Mouse (Mus musculus): ENCODE data around the gene Klk13. TPM values are rescaled to one million over a fixed set of nuclear protein-coding genes. Genes with fewer than 3 reads are reported as not detected.
"Not testable (repeated sequence)": the region's sequence is repeated elsewhere in the genome, so short reads cannot be mapped to it uniquely, and the experiment has no call there.

Gene Klk13
- total and polyA plus RNA-seq, 3 experiments = not detected

GRCm38 (mm10) chr7:43682511-43682910 is 29.9 kb upstream of the Klk13 start:
- H3K9ac ChIP-seq (ENCODE audit: insufficient read depth, low read depth); H3K4me2 ChIP-seq (ENCODE audit: insufficient read depth, low read depth, poor library complexity, severe bottlenecking); DNase-seq (ENCODE audit: extremely low read depth); H3K79me2 ChIP-seq (replicated peaks; ENCODE audit: control insufficient read depth, extremely low read depth, insufficient read depth, poor library complexity, severe bottlenecking); H3K27ac ChIP-seq (ENCODE audit: insufficient read depth, low read depth); dilution Hi-C loops (cut with MboI; ENCODE audit: extremely low pct_ligation_motif_present, extremely low pct_unique_long_range_greater_than_20kb, low sequenced_read_pairs); H3K9me3 ChIP-seq (replicated peaks; ENCODE audit: low read length); H3K36me3 ChIP-seq (replicated peaks in 1 of 2; ENCODE audit: control insufficient read depth in 1 of 2, insufficient read depth in 1 of 2, low read length in 1 of 2); H3K4me3 ChIP-seq (replicated peaks in 1 of 3; ENCODE audit: low read depth in 2 of 3, low read length in 2 of 3, poor library complexity in 1 of 3); H3K4me1 ChIP-seq (ENCODE audit: control insufficient read depth in 1 of 2, insufficient read depth in 2 of 2): not testable (repeated sequence)
- peaks cover 30% of the 10 kb centered on the region for H3K27me3 ChIP-seq (replicated peaks)
- TF ChIP-seq CTCF (conservative IDR thresholded peaks at IDR 0.05 in 1 of 2, IDR thresholded peaks at IDR 0.05 in 1 of 2; ENCODE audit: low read depth in 2 of 2, low read length in 2 of 2) (peak in 1 of 2 experiments; percentile 38; a peak in 2 of 4 replicates), RAD21 (IDR thresholded peaks at IDR 0.05; ENCODE audit: low read depth, low read length) (peak; percentile 18), SMC3 (IDR thresholded peaks at IDR 0.05; ENCODE audit: low read depth, low read length) (peak; percentile 23; the same call in 1 of the 2 replicates)
- in situ Hi-C loops (cut with MboI; ENCODE audit: low pct_ligation_motif_present, low pct_unique_long_range_greater_than_20kb, low sequenced_read_pairs) = loop anchor here (5.0 to 10.0 kb wide), 2 partner anchors 100 to 212 kb away; partner anchors contain the start of gene Klk10

- H3K4me1 ChIP-seq (ENCODE audit: control insufficient read depth in 1 of 2, insufficient read depth in 2 of 2) = peaks cover 0 to 4% of the 10 kb centered on the region in 2 experiments; a peak in 1 of 4 replicates
- H3K36me3 ChIP-seq (replicated peaks in 1 of 2; ENCODE audit: control insufficient read depth in 1 of 2, insufficient read depth in 1 of 2, low read length in 1 of 2) = no peaks in the 10 kb centered on the region
- no peak for DNase-seq (ENCODE audit: extremely low read depth)
- TF ChIP-seq JUN (IDR thresholded peaks at IDR 0.05; ENCODE audit: insufficient read depth, low read depth, low read length) = no peak
- no peak overlapping the region for H3K4me3 ChIP-seq (replicated peaks in 1 of 3; ENCODE audit: low read depth in 2 of 3, low read length in 2 of 3, poor library complexity in 1 of 3)
- no peaks in the 10 kb centered on the region for H3K9me3 ChIP-seq (replicated peaks; ENCODE audit: low read length)
- no peaks in the 10 kb centered on the region for H3K79me2 ChIP-seq (replicated peaks; ENCODE audit: control insufficient read depth, extremely low read depth, insufficient read depth, poor library complexity, severe bottlenecking)
- dilution Hi-C loops (cut with MboI; ENCODE audit: extremely low pct_ligation_motif_present, extremely low pct_unique_long_range_greater_than_20kb, low sequenced_read_pairs) (no loop called here), in situ Hi-C loops (cut with MboI; ENCODE audit: low pct_ligation_motif_present, low pct_unique_long_range_greater_than_20kb, low sequenced_read_pairs) (loop anchor here (10.0 kb wide), 1 partner anchor 210 kb away; no protein-coding TSS in a partner anchor)
- H3K27ac ChIP-seq (ENCODE audit: insufficient read depth, low read depth) = no peak overlapping the region
- H3K9ac ChIP-seq (ENCODE audit: insufficient read depth, low read depth) = no peak overlapping the region
- peak overlapping the region; percentile 16; the same call in 1 of the 2 replicates for H3K4me2 ChIP-seq (ENCODE audit: insufficient read depth, low read depth, poor library complexity, severe bottlenecking)
- peaks cover 51% of the 10 kb centered on the region for H3K27me3 ChIP-seq (replicated peaks)
Observed at GRCm38 (mm10) chr7:43685088-43685487, 27.3 kb upstream of the Klk13 start.

- H3K79me2 ChIP-seq (replicated peaks; ENCODE audit: control insufficient read depth, extremely low read depth, insufficient read depth, poor library complexity, severe bottlenecking) = no peaks in the 10 kb centered on the region
Observed at GRCm38 (mm10) chr7:43690118-43690517, 22.2 kb upstream of the Klk13 start, which contains the start of gene Klk14. Gene Klk14 (plus strand): TSS chr7:43690418.

DNA sequence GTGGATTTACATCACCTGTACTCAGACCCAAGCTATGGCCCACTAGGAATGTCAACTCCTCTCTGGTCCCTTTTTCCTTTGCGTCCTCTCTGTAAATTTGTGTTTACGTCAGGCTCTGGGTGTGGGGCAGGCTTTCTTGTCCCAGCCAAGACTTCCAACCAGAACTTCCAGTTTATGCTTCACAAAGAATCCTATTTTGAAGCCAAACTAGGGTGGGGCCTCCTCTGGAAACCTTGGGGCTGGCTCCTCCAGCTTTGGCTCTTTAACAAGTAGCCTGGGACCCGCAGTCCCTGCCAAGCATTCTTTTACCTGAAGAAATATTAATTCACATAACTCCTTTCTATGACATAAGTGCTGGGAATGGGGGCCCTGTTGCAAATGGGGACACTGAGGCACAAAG is 2.3 kb upstream of the Klk13 start:
- no peaks in the 10 kb centered on the region for H3K36me3 ChIP-seq (replicated peaks in 1 of 2; ENCODE audit: control insufficient read depth in 1 of 2, insufficient read depth in 1 of 2, low read length in 1 of 2)
- H3K4me1 ChIP-seq (ENCODE audit: control insufficient read depth in 1 of 2, insufficient read depth in 2 of 2) = no peaks in the 10 kb centered on the region
- peaks cover 80% of the 10 kb centered on the region for H3K27me3 ChIP-seq (replicated peaks)
- no peak overlapping the region for H3K27ac ChIP-seq (ENCODE audit: insufficient read depth, low read depth)
- H3K4me2 ChIP-seq (ENCODE audit: insufficient read depth, low read depth, poor library complexity, severe bottlenecking) = no peak overlapping the region
- no peak overlapping the region for H3K4me3 ChIP-seq (replicated peaks in 1 of 3; ENCODE audit: low read depth in 2 of 3, low read length in 2 of 3, poor library complexity in 1 of 3)
- H3K9me3 ChIP-seq (replicated peaks; ENCODE audit: low read length) = no peaks in the 10 kb centered on the region
- in situ Hi-C loops (cut with MboI; ENCODE audit: low pct_ligation_motif_present, low pct_unique_long_range_greater_than_20kb, low sequenced_read_pairs) = no loop called here
- dilution Hi-C loops (cut with MboI; ENCODE audit: extremely low pct_ligation_motif_present, extremely low pct_unique_long_range_greater_than_20kb, low sequenced_read_pairs) = no loop called here
- TF ChIP-seq ZKSCAN1 (IDR thresholded peaks at IDR 0.05; ENCODE audit: borderline replicate concordance, low read depth, low read length) (no peak), ZNF384 (IDR thresholded peaks at IDR 0.05; ENCODE audit: low read depth, low read length) (no peak), MAX (IDR thresholded peaks at IDR 0.05; ENCODE audit: low read length) (no peak), MAZ (IDR thresholded peaks at IDR 0.05; ENCODE audit: low read depth, low read length) (no peak), ETS1 (conservative IDR thresholded peaks at IDR 0.05; ENCODE audit: low read depth, low read length) (no peak), BHLHE40 (IDR thresholded peaks at IDR 0.05; ENCODE audit: low read depth, low read length) (no peak), JUN (IDR thresholded peaks at IDR 0.05; ENCODE audit: insufficient read depth, low read depth, low read length) (no peak), MYC (IDR thresholded peaks at IDR 0.05; ENCODE audit: low read depth, low read length) (no peak), JUND (conservative IDR thresholded peaks at IDR 0.05; ENCODE audit: low read depth, low read length) (no peak), TCF12 (IDR thresholded peaks at IDR 0.05; ENCODE audit: low read depth, low read length) (no peak), NELFE (IDR thresholded peaks at IDR 0.05; ENCODE audit: low read depth, low read length) (no peak), CTCF (conservative IDR thresholded peaks at IDR 0.05 in 1 of 2, IDR thresholded peaks at IDR 0.05 in 1 of 2; ENCODE audit: low read depth in 2 of 2, low read length in 2 of 2) (no peak), ELF1 (IDR thresholded peaks at IDR 0.05; ENCODE audit: low read depth, low read length) (no peak)
- no peaks in the 10 kb centered on the region for H3K79me2 ChIP-seq (replicated peaks; ENCODE audit: control insufficient read depth, extremely low read depth, insufficient read depth, poor library complexity, severe bottlenecking)
- no peak for DNase-seq (ENCODE audit: extremely low read depth)
- no peak overlapping the region for H3K9ac ChIP-seq (ENCODE audit: insufficient read depth, low read depth)

More at GRCm38 (mm10) chr7:43690118-43690517, 22.2 kb upstream of the Klk13 start, which contains the start of gene Klk14:
- H3K36me3 ChIP-seq (replicated peaks in 1 of 2; ENCODE audit: control insufficient read depth in 1 of 2, insufficient read depth in 1 of 2, low read length in 1 of 2) = no peaks in the 10 kb centered on the region
- no peak for DNase-seq (ENCODE audit: extremely low read depth)
- peaks cover 0 to 3% of the 10 kb centered on the region in 2 experiments; a peak in 1 of 4 replicates for H3K4me1 ChIP-seq (ENCODE audit: control insufficient read depth in 1 of 2, insufficient read depth in 2 of 2)
- H3K27me3 ChIP-seq (replicated peaks) = peaks cover 84% of the 10 kb centered on the region
- no peak within 1 kb of the TSS for H3K4me2 ChIP-seq (ENCODE audit: insufficient read depth, low read depth, poor library complexity, severe bottlenecking)
- no peaks in the 10 kb centered on the region for H3K9me3 ChIP-seq (replicated peaks; ENCODE audit: low read length)
- in situ Hi-C loops (cut with MboI; ENCODE audit: low pct_ligation_motif_present, low pct_unique_long_range_greater_than_20kb, low sequenced_read_pairs) = no loop called here
- no peak within 1 kb of the TSS for H3K4me3 ChIP-seq (replicated peaks in 1 of 3; ENCODE audit: low read depth in 2 of 3, low read length in 2 of 3, poor library complexity in 1 of 3)
- TF ChIP-seq RAD21 (IDR thresholded peaks at IDR 0.05; ENCODE audit: low read depth, low read length) (no peak), CHD1 (IDR thresholded peaks at IDR 0.05; ENCODE audit: low read depth, low read length) (no peak), USF2 (conservative IDR thresholded peaks at IDR 0.05; ENCODE audit: low read depth, low read length) (no peak), JUN (IDR thresholded peaks at IDR 0.05; ENCODE audit: insufficient read depth, low read depth, low read length) (no peak)
- no peak within 1 kb of the TSS for H3K27ac ChIP-seq (ENCODE audit: insufficient read depth, low read depth)
- dilution Hi-C loops (cut with MboI; ENCODE audit: extremely low pct_ligation_motif_present, extremely low pct_unique_long_range_greater_than_20kb, low sequenced_read_pairs) = no loop called here
- H3K9ac ChIP-seq (ENCODE audit: insufficient read depth, low read depth) = no peak within 1 kb of the TSS
